Mouse (Mus musculus): ENCODE data around the gene Rpap3. TPM values are rescaled to one million over a fixed set of nuclear protein-coding genes. Genes with fewer than 3 reads are reported as not detected.

The Rpap3 gene
- polyA plus RNA-seq, 1 experiment: 11.7 TPM

DNA sequence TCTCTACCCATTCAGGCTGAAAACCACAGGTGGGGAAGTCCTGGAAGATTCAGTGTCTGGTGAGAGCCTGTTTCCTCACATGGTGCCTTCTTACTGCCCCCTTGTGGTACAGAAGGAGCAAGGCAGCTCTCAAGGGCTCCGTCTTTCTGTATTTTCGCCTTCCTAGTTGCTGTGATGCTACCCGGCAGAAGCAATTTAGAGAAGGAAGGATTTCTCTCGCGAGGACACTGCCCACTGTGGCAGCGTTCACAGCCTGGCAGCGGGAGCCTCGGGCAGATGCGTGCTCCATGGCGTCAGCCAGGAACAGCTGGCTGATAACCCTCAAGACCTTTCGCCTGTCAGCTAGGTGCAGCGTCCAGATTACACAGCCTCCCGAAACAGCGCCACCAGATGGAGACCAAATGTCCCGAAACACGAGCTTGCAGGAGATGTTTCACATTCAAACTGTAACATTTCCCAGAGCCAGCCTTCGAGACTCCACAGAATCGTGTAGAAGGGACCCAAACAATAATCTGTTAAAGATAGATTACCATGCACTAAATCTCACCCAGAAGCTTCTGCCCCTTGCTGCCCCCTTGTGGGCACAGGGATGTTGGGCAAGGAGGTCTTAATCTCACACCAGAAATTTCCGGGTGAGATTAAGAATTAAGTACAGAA lies 41.7 kb downstream of the Rpap3 start:
- no peak overlapping the region for H3ac ChIP-seq (ENCODE audit: control insufficient read depth, insufficient read length)
- H3K79me2 ChIP-seq (ENCODE audit: control insufficient read depth, insufficient read depth): no peaks in the 10 kb centered on the region
- no peaks in the 10 kb centered on the region for H3K36me3 ChIP-seq (ENCODE audit: control insufficient read depth, insufficient read depth)
- H3K27me3 ChIP-seq (ENCODE audit: control insufficient read depth, insufficient read depth, insufficient read length): peaks cover 3% of the 10 kb centered on the region
- peak overlapping the region; percentile 61 for H3K4me2 ChIP-seq (ENCODE audit: low read depth)
- TF ChIP-seq MAX (IDR thresholded peaks at IDR 0.05; ENCODE audit: low read depth): no peak
- peak in 2 of 3 experiments; percentile 17 to 42 for TF ChIP-seq MYOD1 (IDR thresholded peaks at IDR 0.05; ENCODE audit: control insufficient read depth in 1 of 3, insufficient read length in 2 of 3, low read depth in 2 of 3)
- no peak for TF ChIP-seq CEBPB (IDR thresholded peaks at IDR 0.05; ENCODE audit: insufficient read depth, poor library complexity, severe bottlenecking)
- no peak for TF ChIP-seq TCF3 (IDR thresholded peaks at IDR 0.05; ENCODE audit: insufficient read length, low read depth)
- H3K4me3 ChIP-seq: no peak overlapping the region

GRCm38 (mm10) chr15:97658755-97659116 lies 46.9 kb downstream of the Rpap3 start:
- TF ChIP-seq USF1 (IDR thresholded peaks at IDR 0.05; ENCODE audit: low read depth): no peak
- TF ChIP-seq POLR2AphosphoS2 (IDR thresholded peaks at IDR 0.05; ENCODE audit: insufficient read length, low read depth): no peak
- no peak for TF ChIP-seq MAX (IDR thresholded peaks at IDR 0.05; ENCODE audit: low read depth)
- no peak for TF ChIP-seq E2F4 (IDR thresholded peaks at IDR 0.05; ENCODE audit: insufficient read depth)
- TF ChIP-seq TCF3 (IDR thresholded peaks at IDR 0.05; ENCODE audit: insufficient read length, low read depth): no peak
- no peak for TF ChIP-seq SRF (IDR thresholded peaks at IDR 0.05; ENCODE audit: control insufficient read depth, insufficient read length, low read depth)
- no peak for TF ChIP-seq MYOG (IDR thresholded peaks at IDR 0.05; ENCODE audit: control insufficient read depth in 1 of 3, insufficient read depth in 1 of 3, insufficient read length in 2 of 3, low read depth in 2 of 3)
- no peak for TF ChIP-seq POLR2A (IDR thresholded peaks at IDR 0.05; ENCODE audit: insufficient read length, low read depth)
- no peak for TF ChIP-seq TCF12 (IDR thresholded peaks at IDR 0.05; ENCODE audit: insufficient read depth, poor library complexity, severe bottlenecking)
- no peak for TF ChIP-seq MYOD1 (IDR thresholded peaks at IDR 0.05; ENCODE audit: control insufficient read depth in 1 of 3, insufficient read length in 2 of 3, low read depth in 2 of 3)
- TF ChIP-seq REST (IDR thresholded peaks at IDR 0.05; ENCODE audit: insufficient read depth, insufficient read length): no peak
- TF ChIP-seq CEBPB (IDR thresholded peaks at IDR 0.05; ENCODE audit: insufficient read depth, poor library complexity, severe bottlenecking): no peak
- H3K4me2 ChIP-seq (ENCODE audit: low read depth): no peak overlapping the region
- H3K4me3 ChIP-seq: no peak overlapping the region
- H3K36me3 ChIP-seq (ENCODE audit: control insufficient read depth, insufficient read depth): no peaks in the 10 kb centered on the region
- no peak overlapping the region for H3ac ChIP-seq (ENCODE audit: control insufficient read depth, insufficient read length)
- H3K27me3 ChIP-seq (ENCODE audit: control insufficient read depth, insufficient read depth, insufficient read length): peaks cover 19% of the 10 kb centered on the region
- H3K79me2 ChIP-seq (ENCODE audit: control insufficient read depth, insufficient read depth): no peaks in the 10 kb centered on the region

- Histone ChIP-seq H3K4me2 (ENCODE audit: low read depth) (no peak overlapping the region), H3K4me3 (no peak overlapping the region), H3K79me2 (ENCODE audit: control insufficient read depth, insufficient read depth) (no peaks in the 10 kb centered on the region), H3K27me3 (ENCODE audit: control insufficient read depth, insufficient read depth, insufficient read length) (peaks cover 19% of the 10 kb centered on the region), H3ac (ENCODE audit: control insufficient read depth, insufficient read length) (no peak overlapping the region), H3K36me3 (ENCODE audit: control insufficient read depth, insufficient read depth) (no peaks in the 10 kb centered on the region)
- TF ChIP-seq E2F4 (IDR thresholded peaks at IDR 0.05; ENCODE audit: insufficient read depth) (no peak), POLR2AphosphoS2 (IDR thresholded peaks at IDR 0.05; ENCODE audit: insufficient read length, low read depth) (no peak), TCF12 (IDR thresholded peaks at IDR 0.05; ENCODE audit: insufficient read depth, poor library complexity, severe bottlenecking) (no peak)
Observed at GRCm38 (mm10) chr15:97657856-97658754, 47.5 kb downstream of the Rpap3 start.

DNA sequence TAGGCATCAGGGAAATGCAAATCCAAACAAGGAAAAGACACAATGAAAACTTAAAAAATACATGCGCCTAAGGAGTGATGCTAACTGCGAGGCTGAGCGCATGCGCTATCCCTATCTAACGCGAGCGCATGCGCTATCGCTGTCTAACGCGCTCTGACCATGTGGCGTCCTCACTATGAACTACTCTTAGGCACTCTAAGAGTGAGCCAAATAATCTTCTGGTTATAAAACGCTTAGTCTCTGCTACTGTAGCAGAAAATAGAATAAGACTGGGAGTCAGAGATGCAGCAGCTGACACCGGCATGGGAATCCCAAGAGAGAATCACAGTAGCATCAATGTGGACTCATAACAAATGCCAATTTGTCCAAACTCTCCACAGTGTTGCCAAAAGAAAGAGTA lies 48.2 kb downstream of the Rpap3 start:
- Histone ChIP-seq H3K4me2 (ENCODE audit: low read depth) (no peak overlapping the region), H3ac (ENCODE audit: control insufficient read depth, insufficient read length) (no peak overlapping the region), H3K4me3 (no peak overlapping the region), H3K79me2 (ENCODE audit: control insufficient read depth, insufficient read depth) (no peaks in the 10 kb centered on the region), H3K36me3 (ENCODE audit: control insufficient read depth, insufficient read depth) (no peaks in the 10 kb centered on the region), H3K27me3 (ENCODE audit: control insufficient read depth, insufficient read depth, insufficient read length) (peaks cover 19% of the 10 kb centered on the region)
- no peak for TF ChIP-seq REST (IDR thresholded peaks at IDR 0.05; ENCODE audit: insufficient read depth, insufficient read length)
- no peak for TF ChIP-seq E2F4 (IDR thresholded peaks at IDR 0.05; ENCODE audit: insufficient read depth)
- no peak for TF ChIP-seq MYOD1 (IDR thresholded peaks at IDR 0.05; ENCODE audit: control insufficient read depth in 1 of 3, insufficient read length in 2 of 3, low read depth in 2 of 3)
- TF ChIP-seq TCF3 (IDR thresholded peaks at IDR 0.05; ENCODE audit: insufficient read length, low read depth): no peak
- no peak for TF ChIP-seq MAX (IDR thresholded peaks at IDR 0.05; ENCODE audit: low read depth)
- TF ChIP-seq POLR2AphosphoS2 (IDR thresholded peaks at IDR 0.05; ENCODE audit: insufficient read length, low read depth): no peak
- TF ChIP-seq SRF (IDR thresholded peaks at IDR 0.05; ENCODE audit: control insufficient read depth, insufficient read length, low read depth): no peak
- no peak for TF ChIP-seq TCF12 (IDR thresholded peaks at IDR 0.05; ENCODE audit: insufficient read depth, poor library complexity, severe bottlenecking)
- no peak for TF ChIP-seq MYOG (IDR thresholded peaks at IDR 0.05; ENCODE audit: control insufficient read depth in 1 of 3, insufficient read depth in 1 of 3, insufficient read length in 2 of 3, low read depth in 2 of 3)
- TF ChIP-seq POLR2A (IDR thresholded peaks at IDR 0.05; ENCODE audit: insufficient read length, low read depth): no peak
- no peak for TF ChIP-seq USF1 (IDR thresholded peaks at IDR 0.05; ENCODE audit: low read depth)
- no peak for TF ChIP-seq CEBPB (IDR thresholded peaks at IDR 0.05; ENCODE audit: insufficient read depth, poor library complexity, severe bottlenecking)

GRCm38 (mm10) chr15:97649726-97650125 lies 55.9 kb downstream of the Rpap3 start:
- no peaks in the 10 kb centered on the region for H3K79me2 ChIP-seq (ENCODE audit: control insufficient read depth, insufficient read depth)
- no peaks in the 10 kb centered on the region for H3K27me3 ChIP-seq (ENCODE audit: control insufficient read depth, insufficient read depth, insufficient read length)
- H3K4me3 ChIP-seq: no peak overlapping the region
- no peaks in the 10 kb centered on the region for H3K36me3 ChIP-seq (ENCODE audit: control insufficient read depth, insufficient read depth)
- no peak overlapping the region for H3ac ChIP-seq (ENCODE audit: control insufficient read depth, insufficient read length)
- no peak overlapping the region for H3K4me2 ChIP-seq (ENCODE audit: low read depth)
- TF ChIP-seq MYOD1 (IDR thresholded peaks at IDR 0.05; ENCODE audit: control insufficient read depth in 1 of 3, insufficient read length in 2 of 3, low read depth in 2 of 3) (no peak), TCF12 (IDR thresholded peaks at IDR 0.05; ENCODE audit: insufficient read depth, poor library complexity, severe bottlenecking) (no peak), MAX (IDR thresholded peaks at IDR 0.05; ENCODE audit: low read depth) (no peak), POLR2AphosphoS2 (IDR thresholded peaks at IDR 0.05; ENCODE audit: insufficient read length, low read depth) (no peak), SRF (IDR thresholded peaks at IDR 0.05; ENCODE audit: control insufficient read depth, insufficient read length, low read depth) (no peak), E2F4 (IDR thresholded peaks at IDR 0.05; ENCODE audit: insufficient read depth) (no peak), MYOG (IDR thresholded peaks at IDR 0.05; ENCODE audit: control insufficient read depth in 1 of 3, insufficient read depth in 1 of 3, insufficient read length in 2 of 3, low read depth in 2 of 3) (no peak), REST (IDR thresholded peaks at IDR 0.05; ENCODE audit: insufficient read depth, insufficient read length) (no peak), CEBPB (IDR thresholded peaks at IDR 0.05; ENCODE audit: insufficient read depth, poor library complexity, severe bottlenecking) (no peak), TCF3 (IDR thresholded peaks at IDR 0.05; ENCODE audit: insufficient read length, low read depth) (no peak), USF1 (IDR thresholded peaks at IDR 0.05; ENCODE audit: low read depth) (no peak)

Data from myocyte (in vitro differentiated cells).